Mouse (Mus musculus) ES-Bruce4 (cell line): ENCODE data around the gene Abcc4.

Experiments used
- CTCF ChIP-seq: IDR thresholded peaks from one replicate; pipeline ENCODE4 v1.8.1; 2011; ENCODE audit warnings: low read depth, low read length
- EP300 ChIP-seq: IDR thresholded peaks from 2 replicates; pipeline ENCODE4 v1.6.1; 2011; ENCODE audit warnings: low read depth, low read length; ENCODE audit not compliant: insufficient read depth
- POLR2A ChIP-seq: IDR thresholded peaks from one replicate; pipeline ENCODE4 v1.8.1; 2011; ENCODE audit warnings: low read length; ENCODE audit not compliant: insufficient read depth

DNA sequence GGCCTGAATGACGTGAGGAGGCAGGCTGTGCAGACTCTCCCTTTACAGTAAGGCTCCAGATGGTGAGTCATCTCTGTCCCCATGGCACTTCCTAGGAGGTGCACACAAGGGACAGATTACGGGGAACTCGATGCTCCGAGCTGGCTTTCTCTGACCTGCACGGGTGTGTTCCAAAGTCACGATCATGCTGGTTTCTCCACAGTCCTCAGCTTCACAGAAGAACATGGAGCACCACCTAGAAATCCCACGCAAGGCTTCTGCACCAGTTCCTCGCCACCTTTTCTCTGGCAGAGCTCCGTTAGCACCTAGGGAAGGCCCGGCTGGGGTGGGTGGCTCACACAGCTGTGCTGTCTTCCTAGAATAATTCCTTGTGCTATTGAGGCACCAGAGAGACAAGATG is 43.9 kb downstream of the Abcc4 start:
- TF ChIP-seq CTCF (no peak), POLR2A (no peak), EP300 (no peak)
